Mouse (Mus musculus): Measurements from ENCODE around the gene Ovgp1. TPM values are rescaled to one million over a fixed set of nuclear protein-coding genes. Genes with fewer than 3 reads are reported as not detected.

Ovgp1 gene
- polyA plus RNA-seq, 1 experiment from 2014 or later = 1.9 TPM

DNA sequence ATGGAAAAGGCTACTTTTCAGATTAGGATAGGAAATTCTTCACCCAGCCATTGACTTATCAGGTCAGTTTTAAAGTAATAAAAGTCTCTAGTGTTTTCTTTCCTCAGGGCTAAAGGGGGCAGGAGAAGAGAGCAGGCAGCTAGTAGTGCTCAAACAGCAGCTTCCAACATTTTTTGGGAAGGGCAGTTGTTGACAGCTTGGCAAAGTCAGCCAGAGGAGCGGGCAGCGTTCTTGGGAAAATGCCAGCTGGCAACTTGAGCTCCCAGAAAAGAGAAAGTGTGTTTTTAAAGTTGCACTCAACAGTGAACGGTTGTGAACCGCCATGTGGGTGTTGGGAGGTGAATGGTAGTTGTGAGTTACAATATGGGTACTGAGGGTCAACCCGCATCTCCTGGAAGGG is 38.5 kb upstream of the Ovgp1 start:
- no peaks in the 10 kb centered on the region for H3K4me1 ChIP-seq (ENCODE audit: control insufficient read depth, insufficient read depth, low read length)
- no peaks in the 10 kb centered on the region for H3K27me3 ChIP-seq (ENCODE audit: control insufficient read depth, insufficient read depth, low read length)
- 83% methylated on average over 5 of the region's 5 CpGs for WGBS
- ATAC-seq (ENCODE audit: low FRiP score, low TSS enrichment) = no peak
- H3K27ac ChIP-seq (ENCODE audit: low read depth, low read length) = no peak overlapping the region
- no peak overlapping the region for H3K9ac ChIP-seq (ENCODE audit: low read depth, low read length)
- H3K4me2 ChIP-seq (replicated peaks; ENCODE audit: low read depth, low read length) = no peak overlapping the region
- no peaks in the 10 kb centered on the region for H3K36me3 ChIP-seq (ENCODE audit: control insufficient read depth, insufficient read depth, low read length)
- H3K4me3 ChIP-seq (ENCODE audit: low read length) = no peak overlapping the region
- no peaks in the 10 kb centered on the region for H3K9me3 ChIP-seq (ENCODE audit: control insufficient read depth, low read length)

GRCm38 (mm10) chr3:105936111-105936510 is 37.4 kb upstream of the Ovgp1 start:
- H3K27me3 ChIP-seq (ENCODE audit: control insufficient read depth, insufficient read depth, low read length) = no peaks in the 10 kb centered on the region
- no peaks in the 10 kb centered on the region for H3K4me1 ChIP-seq (ENCODE audit: control insufficient read depth, insufficient read depth, low read length)
- H3K4me2 ChIP-seq (replicated peaks; ENCODE audit: low read depth, low read length) = no peak overlapping the region
- no peak for ATAC-seq (ENCODE audit: low FRiP score, low TSS enrichment)
- H3K4me3 ChIP-seq (ENCODE audit: low read length) = no peak overlapping the region
- no peak overlapping the region for H3K9ac ChIP-seq (ENCODE audit: low read depth, low read length)
- peaks cover 6% of the 10 kb centered on the region for H3K36me3 ChIP-seq (ENCODE audit: control insufficient read depth, insufficient read depth, low read length)
- no peak overlapping the region for H3K27ac ChIP-seq (ENCODE audit: low read depth, low read length)
- WGBS = 88% methylated on average over 4 of the region's 4 CpGs
- no peaks in the 10 kb centered on the region for H3K9me3 ChIP-seq (ENCODE audit: control insufficient read depth, low read length)

- no peaks in the 10 kb centered on the region for H3K9me3 ChIP-seq (ENCODE audit: control insufficient read depth, low read length)
- no peak overlapping the region for H3K9ac ChIP-seq (ENCODE audit: low read depth, low read length)
- no peak for ATAC-seq (ENCODE audit: low FRiP score, low TSS enrichment)
- no peak overlapping the region for H3K27ac ChIP-seq (ENCODE audit: low read depth, low read length)
- no peak overlapping the region for H3K4me2 ChIP-seq (replicated peaks; ENCODE audit: low read depth, low read length)
- H3K4me1 ChIP-seq (ENCODE audit: control insufficient read depth, insufficient read depth, low read length) = no peaks in the 10 kb centered on the region
- H3K4me3 ChIP-seq (ENCODE audit: low read length) = no peak overlapping the region
- WGBS = 93% methylated on average over 7 of the region's 7 CpGs
- peaks cover 85% of the 10 kb centered on the region for H3K36me3 ChIP-seq (ENCODE audit: control insufficient read depth, insufficient read depth, low read length)
- no peaks in the 10 kb centered on the region for H3K27me3 ChIP-seq (ENCODE audit: control insufficient read depth, insufficient read depth, low read length)
These were observed 22.2 kb upstream of the Ovgp1 start for GRCm38 (mm10) chr3:105951348-105951747.

GRCm38 (mm10) chr3:105957235-105957634 is 16.3 kb upstream of the Ovgp1 start:
- Histone ChIP-seq H3K27me3 (ENCODE audit: control insufficient read depth, insufficient read depth, low read length) (no peaks in the 10 kb centered on the region), H3K27ac (ENCODE audit: low read depth, low read length) (no peak overlapping the region), H3K9me3 (ENCODE audit: control insufficient read depth, low read length) (no peaks in the 10 kb centered on the region), H3K4me1 (ENCODE audit: control insufficient read depth, insufficient read depth, low read length) (peaks cover 18% of the 10 kb centered on the region), H3K4me2 (replicated peaks; ENCODE audit: low read depth, low read length) (0 out of 2 replicates have a peak overlapping the region, but pooled peaks have one; percentile 1), H3K36me3 (ENCODE audit: control insufficient read depth, insufficient read depth, low read length) (peaks cover 55% of the 10 kb centered on the region), H3K9ac (ENCODE audit: low read depth, low read length) (0 out of 2 replicates have a peak overlapping the region, but pooled peaks have one; percentile 9), H3K4me3 (ENCODE audit: low read length) (no peak overlapping the region)
- WGBS = 85% methylated on average over 1 of the region's 1 CpGs
- no peak for ATAC-seq (ENCODE audit: low FRiP score, low TSS enrichment)

DNA sequence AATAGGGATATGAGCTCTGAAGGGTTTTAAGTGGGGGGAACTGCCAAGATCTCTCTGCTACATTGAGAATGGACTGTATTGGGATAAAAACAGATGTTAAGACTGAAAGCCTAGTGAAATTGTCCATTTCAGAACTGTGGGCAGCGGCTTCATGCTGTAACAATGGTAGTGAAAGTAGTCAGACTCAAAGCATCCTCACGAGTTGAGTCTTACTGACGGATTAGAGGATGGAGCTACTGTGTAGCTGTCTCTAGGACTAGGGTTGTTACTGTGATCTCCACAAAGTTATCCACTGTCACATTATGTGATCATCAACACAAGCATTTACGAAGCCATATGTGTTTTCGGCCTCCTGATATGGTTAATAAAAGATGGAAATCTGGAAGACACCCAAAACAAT is 15.3 kb upstream of the Ovgp1 start:
- no peaks in the 10 kb centered on the region for H3K9me3 ChIP-seq (ENCODE audit: control insufficient read depth, low read length)
- H3K27ac ChIP-seq (ENCODE audit: low read depth, low read length) = 0 out of 2 replicates have a peak overlapping the region, but pooled peaks have one; percentile 73
- ATAC-seq (ENCODE audit: low FRiP score, low TSS enrichment) = no peak
- H3K36me3 ChIP-seq (ENCODE audit: control insufficient read depth, insufficient read depth, low read length) = peaks cover 55% of the 10 kb centered on the region
- H3K4me1 ChIP-seq (ENCODE audit: control insufficient read depth, insufficient read depth, low read length) = peaks cover 18% of the 10 kb centered on the region
- no peaks in the 10 kb centered on the region for H3K27me3 ChIP-seq (ENCODE audit: control insufficient read depth, insufficient read depth, low read length)
- WGBS = 44% methylated on average over 5 of the region's 5 CpGs
- H3K4me2 ChIP-seq (replicated peaks; ENCODE audit: low read depth, low read length) = peak overlapping the region; percentile 72
- H3K9ac ChIP-seq (ENCODE audit: low read depth, low read length) = peak overlapping the region; percentile 76
- H3K4me3 ChIP-seq (ENCODE audit: low read length) = peak overlapping the region; percentile 91

DNA sequence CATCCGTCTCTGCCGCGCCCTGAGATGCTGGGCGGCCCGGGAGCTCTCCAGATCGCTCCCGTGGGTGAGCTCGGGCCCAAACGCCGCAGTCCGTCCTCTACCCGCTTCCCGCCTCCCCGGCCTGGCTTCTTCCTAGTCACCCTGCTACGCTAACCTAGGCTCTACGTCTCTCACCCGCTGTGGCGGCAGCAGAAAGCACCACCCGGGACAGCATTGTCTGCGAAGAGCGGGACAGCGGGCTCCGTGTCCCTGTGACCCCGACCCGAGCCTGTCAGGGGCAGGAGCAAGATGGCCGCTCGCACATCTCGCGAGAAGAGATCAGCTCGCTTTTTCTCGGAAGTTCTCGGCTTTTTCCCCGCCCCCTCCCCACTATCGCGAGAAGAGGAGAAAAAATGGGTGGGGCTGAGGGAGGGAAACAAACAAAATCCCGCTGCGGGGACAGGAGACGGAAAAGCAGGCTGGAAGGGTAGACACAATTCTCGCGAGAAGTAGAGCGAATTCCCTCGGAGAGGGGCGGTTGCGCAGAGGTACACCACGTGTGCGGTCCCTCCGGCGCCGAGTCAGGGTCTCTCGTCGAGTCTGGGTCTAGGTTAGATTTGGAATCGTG is 14.4 kb upstream of the Ovgp1 start, which contains the start of gene Wdr77:
Gene Wdr77 (plus strand): TSS at position 396 of the 607 bp plus-strand sequence.
- no peaks in the 10 kb centered on the region for H3K27me3 ChIP-seq (ENCODE audit: control insufficient read depth, insufficient read depth, low read length)
- under 1% methylated on average over 52 of the region's 52 CpGs for WGBS
- peak within 1 kb of the TSS; percentile 79 for H3K4me2 ChIP-seq (replicated peaks; ENCODE audit: low read depth, low read length)
- H3K4me1 ChIP-seq (ENCODE audit: control insufficient read depth, insufficient read depth, low read length) = peaks cover 18% of the 10 kb centered on the region
- ATAC-seq (ENCODE audit: low FRiP score, low TSS enrichment) = peak; percentile 97
- H3K9ac ChIP-seq (ENCODE audit: low read depth, low read length) = peak within 1 kb of the TSS; percentile 94
- peak within 1 kb of the TSS; percentile 73; the same call in 1 of the 2 replicates for H3K27ac ChIP-seq (ENCODE audit: low read depth, low read length)
- peaks cover 56% of the 10 kb centered on the region for H3K36me3 ChIP-seq (ENCODE audit: control insufficient read depth, insufficient read depth, low read length)
- H3K9me3 ChIP-seq (ENCODE audit: control insufficient read depth, low read length) = no peaks in the 10 kb centered on the region
- H3K4me3 ChIP-seq (ENCODE audit: low read length) = peak within 1 kb of the TSS; percentile 91

DNA sequence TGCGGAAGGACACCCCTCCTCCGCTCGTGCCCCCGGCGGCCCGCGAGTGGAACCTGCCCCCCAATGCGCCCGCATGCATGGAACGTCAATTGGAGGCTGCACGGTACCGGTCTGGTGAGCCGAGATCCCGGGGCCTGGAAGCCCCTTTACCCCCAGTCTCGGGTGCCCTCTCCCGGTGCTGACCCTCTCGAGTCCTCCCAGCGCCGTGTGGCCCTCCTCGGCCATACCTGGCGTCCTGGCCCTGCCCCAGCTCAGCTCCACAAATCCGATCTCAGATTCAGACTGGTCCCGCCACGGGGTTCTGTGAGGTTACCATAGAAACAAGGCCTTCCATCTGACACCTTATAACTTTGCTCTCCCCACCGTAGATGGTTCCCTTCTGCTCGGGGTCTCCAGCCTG is 13.9 kb upstream of the Ovgp1 start:
- peak; percentile 78 for ATAC-seq (ENCODE audit: low FRiP score, low TSS enrichment)
- Histone ChIP-seq H3K9ac (ENCODE audit: low read depth, low read length) (peak overlapping the region; percentile 94), H3K4me2 (replicated peaks; ENCODE audit: low read depth, low read length) (peak overlapping the region; percentile 79), H3K36me3 (ENCODE audit: control insufficient read depth, insufficient read depth, low read length) (peaks cover 56% of the 10 kb centered on the region), H3K27ac (ENCODE audit: low read depth, low read length) (peak overlapping the region; percentile 19; the same call in 1 of the 2 replicates), H3K27me3 (ENCODE audit: control insufficient read depth, insufficient read depth, low read length) (no peaks in the 10 kb centered on the region), H3K4me3 (ENCODE audit: low read length) (peak overlapping the region; percentile 91), H3K9me3 (ENCODE audit: control insufficient read depth, low read length) (no peaks in the 10 kb centered on the region), H3K4me1 (ENCODE audit: control insufficient read depth, insufficient read depth, low read length) (peaks cover 18% of the 10 kb centered on the region)
- under 1% methylated on average over 26 of the region's 26 CpGs for WGBS

DNA sequence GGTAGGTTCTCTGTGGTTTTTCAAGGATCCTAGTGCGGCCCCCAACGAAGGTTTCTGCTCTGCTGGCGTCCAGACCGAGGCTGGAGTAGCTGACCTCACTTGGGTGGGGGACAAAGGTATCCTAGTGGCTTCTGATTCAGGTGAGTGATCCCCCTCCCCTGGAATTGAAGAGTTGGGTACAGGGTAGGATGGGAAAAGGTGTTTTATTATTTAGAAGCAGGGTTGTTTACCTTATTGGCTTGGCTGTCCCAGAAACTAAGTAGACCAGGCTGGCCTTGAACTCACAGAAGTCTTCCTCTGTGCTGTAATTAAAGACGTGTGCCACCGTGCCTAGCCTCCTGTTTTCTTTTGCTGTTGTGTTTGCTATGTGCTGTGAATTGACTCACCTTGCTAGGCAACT is 13.5 kb upstream of the Ovgp1 start, which contains the start of gene Atp5f1:
Gene Atp5f1 (minus strand): TSS at position 101 of the 400 bp plus-strand sequence.
- H3K4me3 ChIP-seq (ENCODE audit: low read length) = peak within 1 kb of the TSS; percentile 91
- peak; percentile 19 for ATAC-seq (ENCODE audit: low FRiP score, low TSS enrichment)
- H3K9ac ChIP-seq (ENCODE audit: low read depth, low read length) = peak within 1 kb of the TSS; percentile 94
- H3K4me1 ChIP-seq (ENCODE audit: control insufficient read depth, insufficient read depth, low read length) = peaks cover 18% of the 10 kb centered on the region
- H3K27ac ChIP-seq (ENCODE audit: low read depth, low read length) = peak within 1 kb of the TSS; percentile 73; the same call in 1 of the 2 replicates
- WGBS = 5% methylated on average over 6 of the region's 6 CpGs
- peaks cover 56% of the 10 kb centered on the region for H3K36me3 ChIP-seq (ENCODE audit: control insufficient read depth, insufficient read depth, low read length)
- no peaks in the 10 kb centered on the region for H3K9me3 ChIP-seq (ENCODE audit: control insufficient read depth, low read length)
- H3K27me3 ChIP-seq (ENCODE audit: control insufficient read depth, insufficient read depth, low read length) = no peaks in the 10 kb centered on the region
- peak within 1 kb of the TSS; percentile 79 for H3K4me2 ChIP-seq (replicated peaks; ENCODE audit: low read depth, low read length)

- peaks cover 58% of the 10 kb centered on the region for H3K36me3 ChIP-seq (ENCODE audit: control insufficient read depth, insufficient read depth, low read length)
- WGBS = 94% methylated on average over 2 of the region's 2 CpGs
- H3K9ac ChIP-seq (ENCODE audit: low read depth, low read length) = no peak overlapping the region
- H3K4me3 ChIP-seq (ENCODE audit: low read length) = peak overlapping the region; percentile 91; the same call in 1 of the 2 replicates
- ATAC-seq (ENCODE audit: low FRiP score, low TSS enrichment) = no peak
- H3K4me2 ChIP-seq (replicated peaks; ENCODE audit: low read depth, low read length) = peak overlapping the region; percentile 79
- peaks cover 18% of the 10 kb centered on the region for H3K4me1 ChIP-seq (ENCODE audit: control insufficient read depth, insufficient read depth, low read length)
- H3K27ac ChIP-seq (ENCODE audit: low read depth, low read length) = no peak overlapping the region
- H3K27me3 ChIP-seq (ENCODE audit: control insufficient read depth, insufficient read depth, low read length) = no peaks in the 10 kb centered on the region
- no peaks in the 10 kb centered on the region for H3K9me3 ChIP-seq (ENCODE audit: control insufficient read depth, low read length)
These were observed 12.8 kb upstream of the Ovgp1 start for GRCm38 (mm10) chr3:105960700-105961099.
